Mouse (Mus musculus): ENCODE results near the gene Prkg1. TPM values are rescaled to one million over a fixed set of nuclear protein-coding genes. Genes with fewer than 3 reads are reported as not detected.
A peak's percentile ranks its signal among the peaks of the same experiment; 100 is the strongest.

Prkg1 gene
- total and polyA plus RNA-seq, 3 experiments = 1.0 to 29.0 (median 22.9) TPM

DNA sequence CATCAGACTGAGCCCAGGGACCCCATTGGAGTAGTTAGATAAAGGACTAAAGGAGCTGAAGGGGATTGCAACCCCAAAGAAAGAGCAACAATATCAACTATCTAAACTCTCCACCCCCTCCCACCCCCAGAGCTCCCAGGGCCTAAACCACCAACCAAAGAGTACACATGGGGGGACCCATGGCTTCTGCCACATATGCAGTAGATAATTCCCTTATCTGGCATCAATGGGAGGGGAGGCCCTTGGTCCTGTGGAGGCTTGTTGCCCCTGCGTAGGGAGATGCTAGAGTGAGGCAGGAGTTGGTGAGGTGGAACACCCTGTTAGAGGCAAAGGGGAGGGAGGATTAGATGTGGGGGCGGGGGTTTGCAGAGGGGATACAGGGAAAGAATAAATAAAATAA, 826.8 kb downstream of the Prkg1 start:
- TF ChIP-seq POLR2AphosphoS5 (IDR thresholded peaks at IDR 0.05; ENCODE audit: insufficient replicate concordance, low read depth, low read length) (no peak), GATA2 (IDR thresholded peaks at IDR 0.05; ENCODE audit: borderline replicate concordance, low read depth, low read length) (no peak), TAL1 (conservative IDR thresholded peaks at IDR 0.05; ENCODE audit: low read depth, low read length) (no peak), GATA1 (IDR thresholded peaks at IDR 0.05; ENCODE audit: borderline replicate concordance, low read length) (no peak), CTCF (IDR thresholded peaks at IDR 0.05; ENCODE audit: low read depth, low read length) (no peak)
- Histone ChIP-seq H3K4me1 (ENCODE audit: insufficient read depth, low read depth, low read length) (peaks cover 39% of the 10 kb centered on the region), H3K27me3 (ENCODE audit: insufficient read depth, low read length) (no peaks in the 10 kb centered on the region), H3K9me3 (replicated peaks) (no peaks in the 10 kb centered on the region), H3K4me3 (ENCODE audit: low read depth, low read length) (no peak overlapping the region), H3K36me3 (replicated peaks) (no peaks in the 10 kb centered on the region)
- ATAC-seq (ENCODE audit: extremely low read depth, insufficient number of reproducible peaks, low FRiP score, poor library complexity, severe bottlenecking) = no peak
- no peak for DNase-seq (ENCODE audit: low spot score)

DNA sequence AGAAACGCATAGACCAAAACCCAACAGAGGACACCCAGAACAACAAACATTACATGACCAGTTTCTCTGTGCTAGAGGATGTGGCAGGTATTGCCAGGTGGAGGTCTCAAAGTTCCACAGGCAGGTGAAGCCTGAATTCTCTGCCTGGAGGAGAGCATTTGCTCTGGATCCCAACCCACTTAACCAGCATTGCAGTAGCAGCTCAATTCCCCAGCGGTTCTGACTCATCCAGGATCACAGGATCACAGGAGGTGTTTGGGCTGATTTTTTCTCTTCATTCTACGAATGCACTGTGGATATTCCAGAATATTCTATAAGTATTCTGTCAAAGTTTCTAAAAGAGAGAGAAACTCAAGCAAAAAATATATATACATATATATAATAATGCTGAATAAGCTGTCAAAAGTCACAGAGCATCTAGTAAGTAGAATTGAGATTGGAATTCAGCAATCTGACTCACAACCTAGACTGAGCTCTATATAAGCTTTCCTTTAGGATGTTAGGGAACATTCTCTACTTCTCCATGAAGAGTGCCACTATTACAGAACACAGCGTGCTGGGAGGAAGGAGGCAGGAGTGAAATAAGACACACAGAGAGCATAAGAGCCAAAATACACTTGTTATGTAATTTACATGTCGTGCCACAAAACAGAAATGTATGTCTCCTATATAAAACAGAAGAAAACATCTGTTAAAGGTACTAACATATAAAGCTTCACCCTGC, 833.2 kb downstream of the Prkg1 start:
- no peaks in the 10 kb centered on the region for H3K36me3 ChIP-seq (replicated peaks)
- TF ChIP-seq CTCF (IDR thresholded peaks at IDR 0.05; ENCODE audit: low read depth, low read length) = no peak
- no peak for TF ChIP-seq POLR2AphosphoS5 (IDR thresholded peaks at IDR 0.05; ENCODE audit: insufficient replicate concordance, low read depth, low read length)
- TF ChIP-seq TAL1 (conservative IDR thresholded peaks at IDR 0.05; ENCODE audit: low read depth, low read length) = no peak
- no peak for TF ChIP-seq GATA2 (IDR thresholded peaks at IDR 0.05; ENCODE audit: borderline replicate concordance, low read depth, low read length)
- no peak for TF ChIP-seq GATA1 (IDR thresholded peaks at IDR 0.05; ENCODE audit: borderline replicate concordance, low read length)
- no peaks in the 10 kb centered on the region for H3K9me3 ChIP-seq (replicated peaks)
- H3K27me3 ChIP-seq (ENCODE audit: insufficient read depth, low read length) = no peaks in the 10 kb centered on the region
- H3K4me3 ChIP-seq (ENCODE audit: low read depth, low read length) = no peak overlapping the region
- ATAC-seq (ENCODE audit: extremely low read depth, insufficient number of reproducible peaks, low FRiP score, poor library complexity, severe bottlenecking) (no peak), DNase-seq (ENCODE audit: low spot score) (no peak)
- H3K4me1 ChIP-seq (ENCODE audit: insufficient read depth, low read depth, low read length) = peaks cover 3% of the 10 kb centered on the region; the same call in 1 of the 2 replicates

DNA sequence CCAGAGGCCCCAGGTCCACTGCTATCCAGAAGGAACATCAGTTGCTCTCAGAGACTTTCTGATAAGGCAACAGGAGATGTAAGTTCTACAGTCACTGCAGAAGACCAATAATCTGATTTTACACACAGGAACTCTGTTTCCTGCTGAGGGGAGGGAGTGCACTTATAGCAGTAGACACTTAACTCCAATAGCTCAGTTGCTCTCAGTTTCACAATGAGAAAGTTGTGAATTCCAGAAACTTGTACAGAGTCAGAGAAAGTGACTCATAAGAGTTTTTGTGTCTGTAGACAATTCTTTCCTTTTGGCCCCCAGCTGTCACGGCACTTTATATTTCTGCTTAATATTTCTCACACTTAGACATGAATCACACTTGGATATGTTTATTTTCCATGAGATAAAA, 840.8 kb downstream of the Prkg1 start:
- Histone ChIP-seq H3K4me1 (ENCODE audit: insufficient read depth, low read depth, low read length) (peaks cover 6% of the 10 kb centered on the region), H3K9me3 (replicated peaks) (no peaks in the 10 kb centered on the region), H3K36me3 (replicated peaks) (no peaks in the 10 kb centered on the region), H3K27me3 (ENCODE audit: insufficient read depth, low read length) (no peaks in the 10 kb centered on the region), H3K4me3 (ENCODE audit: low read depth, low read length) (no peak overlapping the region)
- 0 out of 2 replicates have a peak, but pooled peaks have one; percentile 15 for ATAC-seq (ENCODE audit: extremely low read depth, insufficient number of reproducible peaks, low FRiP score, poor library complexity, severe bottlenecking)
- no peak for DNase-seq (ENCODE audit: low spot score)
- no peak for TF ChIP-seq CTCF (IDR thresholded peaks at IDR 0.05; ENCODE audit: low read depth, low read length)
- TF ChIP-seq GATA1 (IDR thresholded peaks at IDR 0.05; ENCODE audit: borderline replicate concordance, low read length) = no peak
- TF ChIP-seq POLR2AphosphoS5 (IDR thresholded peaks at IDR 0.05; ENCODE audit: insufficient replicate concordance, low read depth, low read length) = no peak
- TF ChIP-seq GATA2 (IDR thresholded peaks at IDR 0.05; ENCODE audit: borderline replicate concordance, low read depth, low read length) = no peak
- no peak for TF ChIP-seq TAL1 (conservative IDR thresholded peaks at IDR 0.05; ENCODE audit: low read depth, low read length)

DNA sequence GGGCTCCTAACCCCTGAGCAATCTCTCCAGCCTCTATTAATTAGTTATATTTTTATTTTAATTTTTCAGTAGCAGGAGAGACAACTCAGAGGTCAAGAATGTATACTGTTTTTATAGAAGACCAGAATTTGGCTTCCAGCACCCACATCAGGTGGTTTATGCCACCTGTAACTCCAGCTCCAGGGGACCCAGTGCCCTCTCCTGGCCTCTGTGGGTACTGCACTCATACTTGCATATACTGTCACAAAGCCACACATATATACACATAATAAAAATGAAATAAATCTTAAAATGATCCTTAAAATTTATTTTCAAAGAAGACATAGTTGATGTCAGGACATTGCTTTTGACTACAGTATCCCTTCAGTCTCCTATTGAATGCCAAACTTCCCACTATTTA, 862.5 kb downstream of the Prkg1 start:
- DNase-seq (ENCODE audit: low spot score) (no peak), ATAC-seq (ENCODE audit: extremely low read depth, insufficient number of reproducible peaks, low FRiP score, poor library complexity, severe bottlenecking) (no peak)
- TF ChIP-seq GATA2 (IDR thresholded peaks at IDR 0.05; ENCODE audit: borderline replicate concordance, low read depth, low read length) (no peak), GATA1 (IDR thresholded peaks at IDR 0.05; ENCODE audit: borderline replicate concordance, low read length) (no peak), TAL1 (conservative IDR thresholded peaks at IDR 0.05; ENCODE audit: low read depth, low read length) (no peak), CTCF (IDR thresholded peaks at IDR 0.05; ENCODE audit: low read depth, low read length) (no peak), POLR2AphosphoS5 (IDR thresholded peaks at IDR 0.05; ENCODE audit: insufficient replicate concordance, low read depth, low read length) (no peak)
- peaks cover 29% of the 10 kb centered on the region for H3K4me1 ChIP-seq (ENCODE audit: insufficient read depth, low read depth, low read length)
- H3K27me3 ChIP-seq (ENCODE audit: insufficient read depth, low read length) = no peaks in the 10 kb centered on the region
- no peaks in the 10 kb centered on the region for H3K36me3 ChIP-seq (replicated peaks)
- no peaks in the 10 kb centered on the region; the same call in 1 of the 2 replicates for H3K9me3 ChIP-seq (replicated peaks)
- H3K4me3 ChIP-seq (ENCODE audit: low read depth, low read length) = no peak overlapping the region

DNA sequence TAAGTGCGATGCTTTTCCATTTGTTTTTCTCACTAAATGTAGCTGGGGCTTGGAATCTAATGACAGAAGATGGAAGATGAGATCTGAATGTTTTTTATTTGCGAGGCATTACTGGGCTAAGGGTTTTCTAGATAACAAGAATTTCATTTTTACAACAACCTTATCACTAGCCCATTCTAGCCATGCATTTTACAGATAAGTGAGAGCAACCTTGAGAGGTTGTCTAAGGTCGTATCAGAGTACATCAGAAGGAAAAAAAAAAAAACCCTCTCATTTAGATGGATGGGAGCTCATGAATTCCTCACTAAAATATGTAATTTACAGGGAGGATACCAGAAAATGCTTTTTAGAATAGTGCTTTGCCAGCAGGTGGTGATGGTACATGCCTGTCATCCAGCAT, 863.8 kb downstream of the Prkg1 start:
- no peaks in the 10 kb centered on the region for H3K36me3 ChIP-seq (replicated peaks)
- peaks cover 26% of the 10 kb centered on the region for H3K4me1 ChIP-seq (ENCODE audit: insufficient read depth, low read depth, low read length)
- no peak for TF ChIP-seq GATA2 (IDR thresholded peaks at IDR 0.05; ENCODE audit: borderline replicate concordance, low read depth, low read length)
- peak; percentile 80 for TF ChIP-seq TAL1 (conservative IDR thresholded peaks at IDR 0.05; ENCODE audit: low read depth, low read length)
- H3K9me3 ChIP-seq (replicated peaks) = no peaks in the 10 kb centered on the region; the same call in 1 of the 2 replicates
- no peak overlapping the region for H3K4me3 ChIP-seq (ENCODE audit: low read depth, low read length)
- DNase-seq (ENCODE audit: low spot score) (no peak), ATAC-seq (ENCODE audit: extremely low read depth, insufficient number of reproducible peaks, low FRiP score, poor library complexity, severe bottlenecking) (peak; percentile 80)
- peaks cover 2% of the 10 kb centered on the region; the same call in 1 of the 2 replicates for H3K27me3 ChIP-seq (ENCODE audit: insufficient read depth, low read length)

DNA sequence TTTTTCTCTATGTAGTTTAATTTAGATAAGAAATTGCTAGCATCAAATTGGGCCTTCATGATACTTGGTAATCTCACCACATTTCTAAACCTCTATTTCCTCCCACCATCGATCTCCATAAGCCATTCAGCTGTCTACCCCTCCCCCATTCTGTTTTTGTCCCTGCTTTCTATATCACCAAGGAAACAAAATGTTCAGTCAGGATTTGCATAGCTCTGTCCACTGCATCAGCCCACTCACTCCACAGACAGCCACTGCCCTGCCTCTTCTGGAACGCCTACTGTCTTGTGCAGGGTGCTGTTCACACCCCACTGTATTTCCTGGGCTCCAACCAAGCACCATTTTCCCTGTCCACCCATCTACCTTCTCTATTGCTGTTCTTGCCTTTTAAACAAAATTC, 874.5 kb downstream of the Prkg1 start:
- H3K4me3 ChIP-seq (ENCODE audit: low read depth, low read length) = no peak overlapping the region
- H3K36me3 ChIP-seq (replicated peaks) = no peaks in the 10 kb centered on the region
- H3K9me3 ChIP-seq (replicated peaks) = no peaks in the 10 kb centered on the region
- no peak for ATAC-seq (ENCODE audit: extremely low read depth, insufficient number of reproducible peaks, low FRiP score, poor library complexity, severe bottlenecking)
- H3K4me1 ChIP-seq (ENCODE audit: insufficient read depth, low read depth, low read length) = no peaks in the 10 kb centered on the region
- H3K27me3 ChIP-seq (ENCODE audit: insufficient read depth, low read length) = peaks cover 7% of the 10 kb centered on the region
- DNase-seq (ENCODE audit: low spot score) = no peak
- no peak for TF ChIP-seq GATA2 (IDR thresholded peaks at IDR 0.05; ENCODE audit: borderline replicate concordance, low read depth, low read length)
- TF ChIP-seq GATA1 (IDR thresholded peaks at IDR 0.05; ENCODE audit: borderline replicate concordance, low read length) = no peak
- TF ChIP-seq POLR2AphosphoS5 (IDR thresholded peaks at IDR 0.05; ENCODE audit: insufficient replicate concordance, low read depth, low read length) = no peak
- no peak for TF ChIP-seq TAL1 (conservative IDR thresholded peaks at IDR 0.05; ENCODE audit: low read depth, low read length)
